Mouse (Mus musculus) stomach, embryonic 16.5 days (tissue): ENCODE data around the gene Nuak1. TPM values are rescaled to one million over a fixed set of nuclear protein-coding genes. Genes with fewer than 3 reads are reported as not detected.

ENCODE experiments used
- ATAC-seq: fragments of 200-750 bp; cut with Nextera tagmentation; 2 replicates; pipeline ENCODE4 v1.8.0; 2017; ENCODE audit warnings: moderate number of reproducible peaks, moderate TSS enrichment; ENCODE audit not compliant: insufficient read depth, low FRiP score
- H3K27ac ChIP-seq: fragments of 300-500 bp; sonication (generic); 2 replicates; pipeline ENCODE4 v1.5.1; 2014; ENCODE audit warnings: low read length
- H3K27me3 ChIP-seq: fragments of 300-500 bp; sonication (generic); 2 replicates; pipeline ENCODE4 v1.6.1; 2014; ENCODE audit warnings: low read length, control low read depth, mixed read lengths; ENCODE audit not compliant: control insufficient read depth, insufficient read depth
- H3K36me3 ChIP-seq: fragments of 300-500 bp; sonication (generic); 2 replicates; pipeline ENCODE4 v1.6.1; 2014; ENCODE audit warnings: low read length; ENCODE audit not compliant: control insufficient read depth, insufficient read depth
- H3K4me1 ChIP-seq: fragments of 300-500 bp; sonication (generic); 2 replicates; pipeline ENCODE4 v1.6.1; 2014; ENCODE audit warnings: low read length, control low read depth, mixed read lengths; ENCODE audit not compliant: control insufficient read depth, insufficient read depth
- H3K4me2 ChIP-seq: fragments of 300-500 bp; sonication (generic); 2 replicates; pipeline ENCODE4 v1.6.1; 2014; ENCODE audit warnings: low read depth, low read length, mixed read lengths
- H3K4me3 ChIP-seq: fragments of 300-500 bp; sonication (generic); replicated peaks from 2 replicates; pipeline ENCODE4 v1.5.1; 2014; ENCODE audit warnings: mild to moderate bottlenecking, low read length
- H3K9ac ChIP-seq: fragments of 300-500 bp; sonication (generic); 2 replicates; pipeline ENCODE4 v1.6.1; 2014; ENCODE audit warnings: low read length
- H3K9me3 ChIP-seq: fragments of 300-500 bp; sonication (generic); replicated peaks from 2 replicates; pipeline ENCODE4 v1.6.1; 2016; ENCODE audit warnings: low read length, control low read depth; ENCODE audit not compliant: control insufficient read depth
- WGBS: fragments of 180-500 bp; shearing (Covaris S2); extraction: QIAGEN DNeasy Blood & Tissue Kit; methylation state at CpG from one replicate; pipeline ENCODE4 v1.1.7; 2014; 5-methylcytosine and 5-hydroxymethylcytosine counted together
- polyA plus RNA-seq: library from polyadenylated mRNA; unstranded; fragments of >200 nt; fragmentation: Nextera tagmentation; extraction: Ambion mirVana; gene quantifications from 2 replicates; pipeline ENCODE4 v1.2.1, GENCODE M21; 2015

The Nuak1 gene
- polyA plus RNA-seq, 1 experiment from 2014 or later, result 1.1 TPM

DNA sequence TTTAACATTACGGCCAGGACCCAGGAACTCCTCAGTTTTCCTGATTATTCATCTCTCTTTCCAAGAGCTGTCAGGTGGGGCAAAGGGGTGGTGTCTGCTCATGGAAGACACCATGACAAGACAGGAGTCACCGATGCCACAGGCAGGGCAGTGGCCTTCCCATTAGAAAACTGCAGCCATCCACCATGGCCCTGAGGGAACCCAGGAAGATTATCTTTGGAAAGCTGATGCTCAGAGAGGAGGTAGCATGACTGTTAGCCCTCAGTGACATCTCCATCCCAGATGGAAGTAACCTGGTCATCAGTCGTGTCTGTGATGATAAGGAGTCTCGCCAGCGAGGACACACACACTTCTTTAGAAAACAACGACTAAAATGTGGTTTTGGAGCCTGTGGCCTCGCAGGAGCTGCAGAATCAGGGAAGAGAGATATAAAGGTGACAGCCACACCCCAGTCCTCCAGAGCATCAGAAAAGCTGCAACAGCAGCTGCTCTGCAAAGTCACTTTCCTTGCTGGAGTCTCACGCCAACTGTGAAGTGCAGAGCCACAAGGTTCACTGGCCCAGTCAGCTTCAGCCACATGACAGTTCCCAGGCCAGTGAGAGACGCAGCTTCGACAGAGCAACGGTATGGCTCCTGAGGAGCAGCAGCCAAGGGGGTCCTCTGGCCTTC is 70.6 kb downstream of the Nuak1 start:
- Histone ChIP-seq H3K4me3 (no peak overlapping the region), H3K9me3 (no peaks in the 10 kb centered on the region), H3K9ac (no peak overlapping the region), H3K4me2 (no peak overlapping the region), H3K4me1 (peaks cover 10% of the 10 kb centered on the region; the same call in 1 of the 2 replicates), H3K27me3 (no peaks in the 10 kb centered on the region), H3K36me3 (no peaks in the 10 kb centered on the region), H3K27ac (no peak overlapping the region)
- ATAC-seq, result no peak
- 85% methylated on average over 11 of the region's 11 CpGs for WGBS

DNA sequence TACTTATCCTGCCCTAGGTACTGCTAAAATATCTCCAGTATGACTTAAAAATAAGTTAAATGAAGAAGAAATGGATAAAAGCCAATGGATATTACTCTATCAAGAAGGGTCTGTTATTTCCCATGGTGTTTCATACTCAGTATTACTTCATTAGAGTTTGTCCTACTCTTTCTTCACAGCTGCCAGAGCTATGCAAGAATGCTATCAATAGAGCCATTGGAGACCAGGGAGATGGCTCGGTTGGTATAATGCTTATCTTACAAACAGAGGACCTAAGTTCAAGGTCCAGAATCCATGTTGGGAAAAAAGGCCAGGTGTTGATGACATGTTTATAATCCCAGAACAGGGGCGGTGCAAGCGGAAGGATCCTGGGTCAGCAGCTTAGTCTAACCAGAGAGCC is 72.2 kb downstream of the Nuak1 start:
- H3K4me1 ChIP-seq, result peaks cover 10% of the 10 kb centered on the region; the same call in 1 of the 2 replicates
- WGBS, result 78% methylated on average over 3 of the region's 3 CpGs
- H3K27ac ChIP-seq, result no peak overlapping the region
- H3K9ac ChIP-seq, result no peak overlapping the region
- ATAC-seq, result peak; percentile 25; the same call in 1 of the 2 replicates
- H3K9me3 ChIP-seq, result no peaks in the 10 kb centered on the region
- H3K4me3 ChIP-seq, result no peak overlapping the region
- no peaks in the 10 kb centered on the region for H3K36me3 ChIP-seq
- H3K4me2 ChIP-seq, result no peak overlapping the region
- H3K27me3 ChIP-seq, result no peaks in the 10 kb centered on the region

DNA sequence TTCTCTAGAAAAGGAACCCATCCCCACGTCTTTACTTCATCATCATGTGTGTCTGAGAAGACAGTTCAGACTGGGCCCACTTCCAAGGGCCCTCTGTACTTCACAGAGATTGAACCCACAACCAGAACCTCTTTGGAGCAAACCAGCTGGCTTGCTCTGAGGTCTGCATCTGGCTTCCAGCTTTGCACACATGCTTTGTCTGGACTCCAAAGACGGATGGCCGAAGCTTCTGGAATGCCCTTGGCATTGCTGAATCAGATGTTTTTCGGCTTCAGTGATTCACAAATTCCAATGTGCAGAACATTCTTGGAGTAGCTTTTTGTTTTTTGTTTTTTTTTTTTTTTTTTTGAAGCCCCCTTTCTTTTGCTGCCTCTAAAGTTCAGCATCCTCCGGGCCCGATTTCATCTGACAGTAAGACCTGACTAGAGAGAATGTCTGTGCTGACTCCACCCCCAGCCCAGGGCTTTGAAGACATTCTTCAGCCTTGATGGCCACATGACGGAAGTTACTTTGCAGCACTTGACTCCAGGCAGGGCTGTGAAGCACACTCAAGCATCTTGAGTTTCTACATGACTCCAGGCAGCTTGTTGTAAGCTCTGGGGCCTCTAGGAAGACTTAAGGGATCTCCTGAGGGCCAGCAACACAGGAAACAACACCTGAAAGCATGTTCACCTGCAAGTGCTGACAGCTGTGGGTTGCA is 75.1 kb downstream of the Nuak1 start:
- Histone ChIP-seq H3K27me3 (no peaks in the 10 kb centered on the region), H3K9me3 (no peaks in the 10 kb centered on the region), H3K4me1 (no peaks in the 10 kb centered on the region), H3K4me2 (no peak overlapping the region), H3K36me3 (no peaks in the 10 kb centered on the region), H3K4me3 (no peak overlapping the region), H3K27ac (no peak overlapping the region), H3K9ac (no peak overlapping the region)
- no peak for ATAC-seq
- WGBS, result 67% methylated on average over 7 of the region's 7 CpGs

DNA sequence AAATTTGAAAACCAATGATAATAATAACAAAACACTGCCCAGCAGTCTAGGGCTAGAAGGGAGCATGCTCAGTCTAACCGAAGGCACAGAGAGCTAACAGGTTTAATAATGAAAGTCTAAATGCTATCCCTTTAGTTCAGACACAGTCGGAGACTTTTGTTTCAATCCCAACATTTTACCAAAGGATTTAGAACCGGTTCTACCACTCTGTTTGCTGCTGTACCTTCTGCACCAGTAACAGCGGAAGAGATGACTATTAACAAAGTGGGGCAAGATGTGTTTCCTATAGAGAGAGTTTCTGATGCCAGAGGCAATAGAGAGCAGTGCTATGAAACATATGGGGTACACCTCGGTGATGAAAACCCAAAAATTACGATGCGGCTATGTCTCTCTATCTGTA is 76.6 kb downstream of the Nuak1 start:
- H3K9ac ChIP-seq, result no peak overlapping the region
- no peaks in the 10 kb centered on the region for H3K9me3 ChIP-seq
- no peak overlapping the region for H3K4me3 ChIP-seq
- ATAC-seq, result no peak
- no peaks in the 10 kb centered on the region for H3K4me1 ChIP-seq
- no peak overlapping the region for H3K27ac ChIP-seq
- H3K36me3 ChIP-seq, result no peaks in the 10 kb centered on the region
- WGBS, result 78% methylated on average over 7 of the region's 7 CpGs
- H3K4me2 ChIP-seq, result no peak overlapping the region
- H3K27me3 ChIP-seq, result no peaks in the 10 kb centered on the region

DNA sequence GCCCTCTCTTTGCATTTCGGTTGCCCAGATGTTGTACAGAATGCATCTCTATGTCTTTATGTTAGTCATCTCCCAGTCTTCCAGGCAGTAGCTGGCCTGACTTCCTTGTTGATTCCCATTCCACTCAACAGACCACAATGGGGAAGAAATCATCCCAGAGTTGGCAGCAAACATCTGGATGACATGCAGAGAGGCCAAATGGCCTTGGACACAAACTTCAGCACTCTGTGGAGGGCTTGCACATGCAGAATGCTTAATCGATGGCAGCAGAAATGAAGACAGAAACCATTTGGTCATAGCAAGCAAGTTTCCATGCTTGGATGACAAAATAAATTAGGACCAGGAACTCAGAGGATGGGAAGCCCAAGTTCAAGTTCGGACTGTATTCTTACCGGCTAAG is 79.4 kb downstream of the Nuak1 start:
- no peak overlapping the region for H3K9ac ChIP-seq
- H3K27ac ChIP-seq, result no peak overlapping the region
- WGBS, result 72% methylated on average over 4 of the region's 4 CpGs
- no peaks in the 10 kb centered on the region for H3K4me1 ChIP-seq
- ATAC-seq, result no peak
- H3K9me3 ChIP-seq, result no peaks in the 10 kb centered on the region
- H3K27me3 ChIP-seq, result no peaks in the 10 kb centered on the region
- H3K36me3 ChIP-seq, result no peaks in the 10 kb centered on the region
- H3K4me3 ChIP-seq, result no peak overlapping the region
- no peak overlapping the region for H3K4me2 ChIP-seq

DNA sequence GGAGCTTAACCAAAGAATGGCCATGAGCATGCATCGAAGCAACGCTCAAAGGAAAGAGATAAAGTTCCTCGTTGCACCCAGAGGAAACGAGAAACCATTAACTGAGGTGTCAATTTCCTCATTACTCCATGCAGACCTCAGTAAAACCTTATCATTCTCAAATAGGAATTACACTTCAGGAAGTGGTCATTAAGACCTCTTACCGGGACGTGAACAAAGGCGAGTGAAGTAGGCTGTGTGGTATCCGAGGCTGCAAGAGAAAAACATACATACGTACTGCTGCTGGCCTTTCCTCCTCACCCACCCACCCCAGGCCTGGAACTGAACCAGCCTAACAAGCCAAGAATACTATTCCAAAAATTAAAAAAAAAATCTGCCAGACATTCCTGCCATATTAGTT is 80.0 kb downstream of the Nuak1 start:
- 71% methylated on average over 9 of the region's 9 CpGs for WGBS

DNA sequence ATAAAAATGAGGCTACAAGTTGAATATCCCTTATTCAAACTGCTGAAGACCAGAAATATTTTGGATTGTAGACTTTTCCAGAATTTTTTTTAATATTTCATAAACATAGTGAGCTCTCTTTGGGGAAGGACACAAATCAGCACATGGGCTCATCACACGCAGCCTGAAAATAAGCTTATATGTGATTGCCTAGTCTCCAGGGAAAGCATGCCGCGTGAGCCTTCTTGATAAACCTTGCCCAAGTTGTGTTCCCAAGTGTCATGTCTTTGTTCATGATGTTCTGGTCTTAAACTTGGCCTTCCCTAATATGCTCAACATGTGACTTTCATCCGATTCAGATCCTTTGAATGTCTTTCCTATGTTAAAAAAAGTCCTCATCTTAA is 81.7 kb downstream of the Nuak1 start:
- H3K27ac ChIP-seq, result no peak overlapping the region
- ATAC-seq, result no peak
- H3K4me2 ChIP-seq, result no peak overlapping the region
- H3K9me3 ChIP-seq, result no peaks in the 10 kb centered on the region
- H3K4me3 ChIP-seq, result no peak overlapping the region
- no peaks in the 10 kb centered on the region for H3K27me3 ChIP-seq
- no peak overlapping the region for H3K9ac ChIP-seq
- H3K36me3 ChIP-seq, result no peaks in the 10 kb centered on the region
- H3K4me1 ChIP-seq, result no peaks in the 10 kb centered on the region
- 91% methylated on average over 4 of the region's 4 CpGs for WGBS

More for the DNA sequence above, 80.0 kb downstream of the Nuak1 start:
- Histone ChIP-seq H3K27ac (no peak overlapping the region), H3K4me2 (no peak overlapping the region), H3K27me3 (no peaks in the 10 kb centered on the region), H3K9ac (no peak overlapping the region), H3K9me3 (no peaks in the 10 kb centered on the region), H3K36me3 (no peaks in the 10 kb centered on the region), H3K4me3 (no peak overlapping the region), H3K4me1 (no peaks in the 10 kb centered on the region)
- no peak for ATAC-seq

DNA sequence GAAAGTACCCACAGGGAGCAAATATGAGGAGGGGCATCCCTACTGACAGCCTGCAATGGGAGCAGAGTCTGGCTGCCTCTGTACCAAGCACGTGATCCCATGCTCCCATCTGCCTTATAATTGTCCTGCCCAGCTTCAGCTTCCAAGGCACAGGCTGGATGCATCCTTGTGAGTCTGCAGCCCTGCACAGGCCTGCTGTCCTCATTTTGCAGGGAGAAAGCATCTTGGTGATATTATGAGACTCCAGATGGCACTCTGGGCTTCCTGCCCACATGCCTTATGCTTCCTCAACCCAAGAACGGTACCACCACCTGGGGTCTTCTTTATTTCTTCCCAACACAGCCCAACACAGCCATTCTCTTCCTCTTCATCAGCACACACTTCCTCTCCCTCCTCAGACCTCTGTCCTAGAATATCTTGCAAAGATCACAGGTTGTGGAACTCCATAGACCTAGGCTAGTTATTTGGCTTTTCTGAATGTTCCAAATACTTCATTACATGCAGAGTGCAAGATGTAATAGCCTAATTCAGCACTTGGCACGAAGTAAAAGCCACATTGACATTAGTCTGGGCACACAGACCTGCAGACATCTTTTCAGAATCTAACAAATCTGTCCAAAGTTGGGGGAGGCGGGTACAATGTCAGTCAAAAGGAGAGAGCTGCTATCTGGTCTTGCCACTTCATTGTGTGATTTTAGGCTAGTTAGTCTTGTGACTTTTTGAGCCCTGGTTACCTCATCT is 82.2 kb downstream of the Nuak1 start:
- ATAC-seq, result no peak
- WGBS, result 65% methylated on average over 4 of the region's 4 CpGs
- Histone ChIP-seq H3K4me3 (no peak overlapping the region), H3K4me1 (no peaks in the 10 kb centered on the region), H3K9me3 (no peaks in the 10 kb centered on the region), H3K27ac (no peak overlapping the region), H3K27me3 (no peaks in the 10 kb centered on the region), H3K9ac (no peak overlapping the region), H3K4me2 (no peak overlapping the region), H3K36me3 (no peaks in the 10 kb centered on the region)

DNA sequence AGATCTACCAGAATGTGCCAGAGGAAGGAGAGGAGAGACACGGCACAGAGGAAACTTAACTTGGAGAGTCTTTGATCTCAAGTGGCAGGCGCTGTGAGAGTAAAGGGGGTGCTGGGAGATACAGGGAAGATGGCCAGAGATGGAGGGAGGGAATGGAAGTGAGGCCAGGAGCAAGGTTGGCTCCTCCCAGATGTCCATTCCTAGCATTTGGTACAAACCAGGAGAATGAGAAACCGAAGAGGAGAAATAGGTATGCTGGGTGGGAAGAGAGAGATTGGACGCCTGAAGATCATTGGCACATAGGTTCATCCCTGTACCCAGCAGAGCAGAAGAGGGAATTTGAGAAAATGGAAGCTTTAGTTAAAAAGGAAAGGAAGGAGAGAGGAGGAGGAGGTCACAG is 82.8 kb downstream of the Nuak1 start:
- no peaks in the 10 kb centered on the region for H3K36me3 ChIP-seq
- no peak for ATAC-seq
- H3K27ac ChIP-seq, result no peak overlapping the region
- H3K4me3 ChIP-seq, result no peak overlapping the region
- H3K4me2 ChIP-seq, result no peak overlapping the region
- whole genome bisulfite sequencing, result 83% methylated on average over 4 of the region's 4 CpGs
- no peaks in the 10 kb centered on the region for H3K27me3 ChIP-seq
- H3K4me1 ChIP-seq, result no peaks in the 10 kb centered on the region
- no peak overlapping the region for H3K9ac ChIP-seq
- H3K9me3 ChIP-seq, result no peaks in the 10 kb centered on the region
